Mouse (Mus musculus) G1E-ER4 (cell line): ENCODE measurements around the gene Creb3l2. TPM values are rescaled to one million over a fixed set of nuclear protein-coding genes. Genes with fewer than 3 reads are reported as not detected.

Source experiments
- GATA1 ChIP-seq: IDR thresholded peaks from one replicate; pipeline ENCODE4 v1.8.0; 2012; ENCODE audit warnings: low read length, inconsistent platforms
- polyA plus RNA-seq: library from polyadenylated mRNA; stranded (reverse); fragments of >175 nt; gene quantifications from 2 replicates; pipeline ENCODE4 v1.2.3, GENCODE M21; 2012

Creb3l2 gene
- polyA plus RNA-seq, 1 experiment = 0.02 TPM

- TF ChIP-seq GATA1 = no peak
Observed at GRCm38 (mm10) chr6:37447704-37448466, 5.9 kb upstream of the Creb3l2 start.

DNA sequence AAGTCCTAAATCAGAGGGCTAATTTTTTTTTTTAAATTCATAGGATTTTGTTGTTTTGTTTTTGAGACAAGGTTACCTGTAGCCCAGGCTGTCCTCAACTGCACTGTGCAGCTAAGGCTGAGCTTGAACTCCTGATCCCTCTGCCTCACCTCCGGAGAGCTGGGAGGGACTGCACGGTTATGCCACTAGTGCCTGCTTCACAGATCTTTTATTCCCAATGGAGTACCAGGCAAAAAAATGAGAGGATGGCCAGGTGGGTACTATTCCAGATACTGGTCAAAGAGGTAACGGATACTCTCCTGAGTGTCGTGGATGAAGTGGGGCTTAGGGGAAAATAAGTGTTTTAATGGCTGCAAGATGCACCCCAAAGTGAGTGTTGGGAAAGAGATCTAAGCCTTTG, 835 bp upstream of the Creb3l2 start:
- TF ChIP-seq GATA1 = no peak

- no peak for TF ChIP-seq GATA1
Observed at GRCm38 (mm10) chr6:37441251-37442011, 515 bp downstream of the Creb3l2 start.

- no peak for TF ChIP-seq GATA1
Observed at GRCm38 (mm10) chr6:37440491-37441250, 1.3 kb downstream of the Creb3l2 start.

GRCm38 (mm10) chr6:37439676-37440490, 2.1 kb downstream of the Creb3l2 start:
- TF ChIP-seq GATA1 = no peak

- TF ChIP-seq GATA1 = no peak
Observed at GRCm38 (mm10) chr6:37438510-37438909, 3.4 kb downstream of the Creb3l2 start.

- TF ChIP-seq GATA1 = no peak
Observed at GRCm38 (mm10) chr6:37437086-37437485, 4.9 kb downstream of the Creb3l2 start.

GRCm38 (mm10) chr6:37435391-37435790, 6.6 kb downstream of the Creb3l2 start:
- no peak for TF ChIP-seq GATA1

DNA sequence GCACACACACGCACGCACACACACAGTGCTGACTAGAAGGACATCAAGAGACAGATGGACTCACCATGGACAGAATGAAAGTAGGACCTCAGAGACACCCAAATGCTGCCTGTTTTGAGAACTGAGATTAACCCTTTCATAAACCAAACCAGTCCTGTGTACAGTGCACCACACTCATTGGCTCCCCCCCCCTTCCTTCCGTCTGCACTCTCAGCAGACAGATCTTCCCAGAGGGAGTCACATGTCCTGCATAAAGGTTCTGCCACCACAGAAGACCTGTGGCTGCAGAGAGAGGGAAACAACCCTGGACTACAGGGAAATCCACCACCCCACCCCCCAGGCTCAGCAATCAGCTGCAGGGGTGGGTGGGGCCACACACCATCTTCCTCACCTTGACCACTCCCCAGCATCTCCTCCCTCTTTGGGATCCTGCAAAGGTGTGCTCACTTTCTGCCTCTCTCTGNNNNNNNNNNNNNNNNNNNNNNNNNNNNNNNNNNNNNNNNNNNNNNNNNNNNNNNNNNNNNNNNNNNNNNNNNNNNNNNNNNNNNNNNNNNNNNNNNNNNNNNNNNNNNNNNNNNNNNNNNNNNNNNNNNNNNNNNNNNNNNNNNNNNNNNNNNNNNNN, 12.0 kb downstream of the Creb3l2 start:
- TF ChIP-seq GATA1 = no peak

- no peak for TF ChIP-seq GATA1
Observed at GRCm38 (mm10) chr6:37428947-37429346, 13.0 kb downstream of the Creb3l2 start.

DNA sequence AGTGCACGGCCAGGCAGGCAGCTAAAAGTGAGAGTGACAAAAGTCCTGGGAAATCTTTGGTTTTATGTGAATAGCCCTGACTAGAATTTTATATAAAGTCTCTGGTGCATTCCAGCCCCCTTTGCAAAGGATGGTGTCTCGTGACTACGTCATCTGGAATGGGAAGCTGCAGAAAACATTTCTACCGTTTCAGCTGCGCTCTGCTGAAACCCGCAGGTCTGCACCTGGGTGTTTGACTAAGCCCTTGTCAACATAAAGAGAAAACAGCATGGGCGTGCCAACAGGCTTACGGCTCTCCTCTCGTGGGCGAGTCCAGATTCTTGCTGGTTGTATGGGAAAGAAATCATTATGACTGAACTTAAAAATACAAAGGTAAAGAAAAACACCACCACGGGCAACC, 13.9 kb downstream of the Creb3l2 start:
- no peak for TF ChIP-seq GATA1

DNA sequence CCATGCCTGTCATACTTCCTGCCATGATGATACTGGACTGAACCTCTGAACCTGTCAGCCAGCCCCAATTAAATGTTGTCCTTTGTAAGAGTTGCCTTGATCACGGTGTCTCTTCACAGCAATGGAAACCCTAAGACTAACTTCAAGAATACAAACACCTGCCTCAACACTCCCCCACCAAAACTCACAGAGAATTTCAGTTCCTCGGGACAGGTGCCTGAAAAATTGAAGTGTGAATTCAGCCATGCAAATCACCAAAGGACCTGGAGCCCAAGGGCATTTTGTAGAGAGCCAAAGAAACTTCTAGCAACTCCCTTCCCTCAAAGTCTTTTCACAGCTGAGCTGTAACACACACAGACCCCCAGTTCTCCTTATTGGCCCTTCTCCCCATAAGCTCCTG, 15.3 kb downstream of the Creb3l2 start:
- no peak for TF ChIP-seq GATA1

DNA sequence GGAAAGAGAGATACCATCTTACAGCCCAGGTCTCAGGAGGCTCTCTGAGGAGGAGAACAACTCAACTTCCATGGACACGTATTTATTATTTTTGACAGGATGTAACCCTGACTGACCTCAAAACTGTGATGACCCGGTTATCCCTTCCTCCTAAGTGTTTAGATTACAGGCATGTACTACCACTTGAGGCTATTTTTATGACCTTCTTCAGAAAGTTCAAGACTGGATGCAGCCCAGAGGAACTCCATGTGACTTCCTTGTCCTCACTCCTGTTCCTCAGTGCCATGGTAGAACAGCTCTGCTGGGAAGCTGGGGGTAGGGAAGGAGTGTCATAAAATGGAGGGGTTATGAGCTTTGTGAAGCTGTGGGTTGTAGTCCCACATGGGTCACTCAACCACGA, 16.1 kb downstream of the Creb3l2 start:
- TF ChIP-seq GATA1 = no peak

DNA sequence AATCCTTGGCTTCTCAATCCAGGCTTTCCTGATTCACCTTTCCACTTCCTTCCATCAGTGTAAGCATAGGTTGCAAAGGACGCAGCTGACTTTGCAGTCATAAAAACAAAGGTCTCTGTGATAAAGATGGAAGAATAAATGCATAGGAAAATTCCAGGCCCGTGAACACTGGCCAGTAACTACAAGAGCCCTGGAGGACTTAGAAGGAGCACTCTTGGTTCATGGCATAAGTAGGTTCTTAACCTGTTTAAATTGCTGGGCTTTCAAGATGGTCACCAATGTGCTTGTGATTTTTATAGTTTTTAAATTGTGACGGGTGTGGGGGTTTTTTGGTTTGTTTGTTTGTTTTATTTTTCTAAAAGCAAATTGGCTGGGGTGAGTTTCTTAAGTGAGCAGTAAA, 16.9 kb downstream of the Creb3l2 start:
- TF ChIP-seq GATA1 = no peak

DNA sequence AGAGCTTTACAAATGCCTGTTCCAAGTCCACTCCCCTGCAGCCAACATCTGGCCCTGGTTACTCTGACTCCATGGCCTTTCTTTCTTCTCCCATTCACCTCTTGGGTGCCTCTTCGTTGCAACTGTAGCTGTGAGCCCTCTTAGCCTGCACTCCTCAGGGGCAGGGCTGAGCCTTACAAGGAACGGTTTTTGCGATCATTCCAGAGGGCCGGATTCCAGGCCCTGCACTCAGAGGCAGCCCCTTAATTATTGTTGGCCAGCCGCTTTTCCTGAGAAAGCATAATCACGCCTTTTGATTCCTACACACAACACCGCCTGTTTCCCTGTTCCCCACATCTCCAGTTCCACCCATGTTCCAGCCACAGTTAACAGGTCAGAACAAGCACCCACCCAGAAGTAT, 17.6 kb downstream of the Creb3l2 start:
- no peak for TF ChIP-seq GATA1

DNA sequence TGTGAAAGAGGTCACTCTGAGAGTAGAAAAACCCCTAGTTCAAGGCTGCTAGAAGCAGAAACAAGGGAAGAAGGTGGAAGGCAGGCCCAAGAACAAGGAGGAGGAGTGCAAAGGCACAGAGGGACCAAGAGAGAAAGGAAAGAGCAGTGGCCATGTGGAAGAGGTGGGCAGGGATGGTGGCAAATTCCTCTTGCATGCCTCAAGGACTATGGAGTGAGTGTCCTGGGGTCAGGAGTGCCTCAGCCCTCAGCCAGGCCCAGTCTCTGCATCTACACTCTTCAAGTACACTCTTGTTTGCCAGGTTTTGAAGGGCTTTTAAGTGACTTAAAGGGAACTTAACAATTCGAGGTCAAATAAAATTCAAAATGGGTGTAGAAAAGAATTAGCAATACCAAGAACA, 18.6 kb downstream of the Creb3l2 start:
- TF ChIP-seq GATA1 = no peak
